Mouse (Mus musculus) testis, postnatal 14 days (tissue): ENCODE data around the gene Ctnna2.

Experiments
- DNase-seq: peaks from one replicate; pipeline ENCODE4 v3.0.0; 2021; ENCODE audit warnings: low spot score

The Ctnna2 gene

GRCm38 (mm10) chr6:77817116-77817515 lies 162.4 kb downstream of the Ctnna2 start:
- no peak for DNase-seq

GRCm38 (mm10) chr6:77811041-77811440 lies 168.5 kb downstream of the Ctnna2 start:
- no peak for DNase-seq

- no peak for DNase-seq
Measured at GRCm38 (mm10) chr6:77802604-77803003, 176.9 kb downstream of the Ctnna2 start.

- no peak for DNase-seq
Measured at GRCm38 (mm10) chr6:77783342-77783741, 196.2 kb downstream of the Ctnna2 start.

- no peak for DNase-seq
Measured at GRCm38 (mm10) chr6:77768357-77769103, 211.0 kb downstream of the Ctnna2 start.

GRCm38 (mm10) chr6:77758164-77758563 lies 221.3 kb downstream of the Ctnna2 start:
- DNase-seq: no peak

- no peak for DNase-seq
Measured at GRCm38 (mm10) chr6:77745426-77745825, 234.1 kb downstream of the Ctnna2 start.

GRCm38 (mm10) chr6:77743651-77744050 lies 235.8 kb downstream of the Ctnna2 start:
- DNase-seq: no peak

- no peak for DNase-seq
Measured at GRCm38 (mm10) chr6:77742988-77743387, 236.5 kb downstream of the Ctnna2 start.

GRCm38 (mm10) chr6:77738640-77739039 lies 240.9 kb downstream of the Ctnna2 start:
- DNase-seq: no peak

- DNase-seq: no peak
Measured at GRCm38 (mm10) chr6:77724952-77725299, 254.6 kb downstream of the Ctnna2 start.

GRCm38 (mm10) chr6:77724042-77724951 lies 255.2 kb downstream of the Ctnna2 start:
- DNase-seq: no peak

GRCm38 (mm10) chr6:77694093-77694492 lies 285.4 kb downstream of the Ctnna2 start:
- DNase-seq: no peak

- no peak for DNase-seq
Measured at GRCm38 (mm10) chr6:77687173-77687572, 292.3 kb downstream of the Ctnna2 start.

- no peak for DNase-seq
Measured at GRCm38 (mm10) chr6:77650127-77650526, 329.4 kb downstream of the Ctnna2 start.

GRCm38 (mm10) chr6:77644591-77644990 lies 334.9 kb downstream of the Ctnna2 start:
- no peak for DNase-seq

GRCm38 (mm10) chr6:77638784-77639183 lies 340.7 kb downstream of the Ctnna2 start:
- DNase-seq: no peak

- no peak for DNase-seq
Measured at GRCm38 (mm10) chr6:77633997-77634396, 345.5 kb downstream of the Ctnna2 start.

- no peak for DNase-seq
Measured at GRCm38 (mm10) chr6:77628573-77629192, 350.8 kb downstream of the Ctnna2 start.

- DNase-seq: no peak
Measured at GRCm38 (mm10) chr6:77604642-77605392, 374.7 kb downstream of the Ctnna2 start.

- DNase-seq: no peak
Measured at GRCm38 (mm10) chr6:77603914-77604313, 375.6 kb downstream of the Ctnna2 start.

- no peak for DNase-seq
Measured at GRCm38 (mm10) chr6:77599244-77599643, 380.3 kb downstream of the Ctnna2 start.
